Mouse (Mus musculus): ENCODE measurements around the gene Axl. TPM values are rescaled to one million over a fixed set of nuclear protein-coding genes. Genes with fewer than 3 reads are reported as not detected.
"Not testable (repeated sequence)": the region's sequence is repeated elsewhere in the genome, so short reads cannot be mapped to it uniquely, and the experiment has no call there.

Gene Axl
- polyA plus RNA-seq, 1 experiment from 2014 or later, result 18.1 TPM

GRCm38 (mm10) chr7:25792966-25793365, 4.5 kb upstream of the Axl start:
- not testable (repeated sequence) for H3K9ac ChIP-seq; H3K4me3 ChIP-seq (replicated peaks); H3K36me3 ChIP-seq (replicated peaks); H3K27me3 ChIP-seq; H3K9me3 ChIP-seq (replicated peaks); ATAC-seq (ENCODE audit: insufficient read depth); H3K27ac ChIP-seq (replicated peaks); H3K4me2 ChIP-seq
- peaks cover 12% of the 10 kb centered on the region; the same call in 1 of the 2 replicates for H3K4me1 ChIP-seq (replicated peaks)
- WGBS (ENCODE audit: insufficient replicate concordance), result 63% methylated on average over 9 of the region's 9 CpGs

DNA sequence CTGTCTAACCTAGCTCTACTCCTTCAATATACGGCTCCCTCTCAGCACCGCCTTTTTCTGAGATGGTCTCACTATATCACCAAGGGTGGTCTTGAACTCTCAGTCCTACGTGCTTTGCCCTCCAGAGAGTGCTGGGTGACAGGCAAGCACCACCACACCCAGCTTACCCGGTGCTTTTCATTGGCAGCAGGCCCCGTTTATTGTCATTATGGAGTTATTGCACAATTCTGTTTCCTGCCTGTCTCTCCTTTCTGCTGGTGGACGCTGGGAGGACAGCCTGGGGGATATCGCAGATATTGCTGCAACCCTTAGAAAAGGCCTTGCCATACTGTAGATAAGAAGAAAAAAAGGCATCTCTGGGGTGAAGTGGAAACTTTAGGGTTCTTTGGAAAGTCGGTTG, 2.1 kb upstream of the Axl start:
- Histone ChIP-seq H3K4me2 (no peak overlapping the region), H3K27me3 (peaks cover 21% of the 10 kb centered on the region; the same call in 1 of the 2 replicates), H3K4me1 (replicated peaks) (peaks cover 12% of the 10 kb centered on the region; the same call in 1 of the 2 replicates), H3K4me3 (replicated peaks) (no peak overlapping the region), H3K27ac (replicated peaks) (no peak overlapping the region), H3K9me3 (replicated peaks) (no peaks in the 10 kb centered on the region), H3K9ac (no peak overlapping the region), H3K36me3 (replicated peaks) (no peaks in the 10 kb centered on the region)
- 32% methylated on average over 8 of the region's 8 CpGs for WGBS (ENCODE audit: insufficient replicate concordance)
- no peak for ATAC-seq (ENCODE audit: insufficient read depth)

- H3K4me1 ChIP-seq (replicated peaks), result peaks cover 10% of the 10 kb centered on the region; the same call in 1 of the 2 replicates
- H3K4me3 ChIP-seq (replicated peaks), result no peak overlapping the region
- H3K9me3 ChIP-seq (replicated peaks), result no peaks in the 10 kb centered on the region
- H3K4me2 ChIP-seq, result no peak overlapping the region
- no peak overlapping the region for H3K27ac ChIP-seq (replicated peaks)
- ATAC-seq (ENCODE audit: insufficient read depth), result no peak
- H3K27me3 ChIP-seq, result peaks cover 21% of the 10 kb centered on the region; the same call in 1 of the 2 replicates
- no peaks in the 10 kb centered on the region for H3K36me3 ChIP-seq (replicated peaks)
- H3K9ac ChIP-seq, result no peak overlapping the region
- WGBS (ENCODE audit: insufficient replicate concordance), result 45% methylated on average over 3 of the region's 3 CpGs
Measured at GRCm38 (mm10) chr7:25789129-25789440, 580 bp upstream of the Axl start.

DNA sequence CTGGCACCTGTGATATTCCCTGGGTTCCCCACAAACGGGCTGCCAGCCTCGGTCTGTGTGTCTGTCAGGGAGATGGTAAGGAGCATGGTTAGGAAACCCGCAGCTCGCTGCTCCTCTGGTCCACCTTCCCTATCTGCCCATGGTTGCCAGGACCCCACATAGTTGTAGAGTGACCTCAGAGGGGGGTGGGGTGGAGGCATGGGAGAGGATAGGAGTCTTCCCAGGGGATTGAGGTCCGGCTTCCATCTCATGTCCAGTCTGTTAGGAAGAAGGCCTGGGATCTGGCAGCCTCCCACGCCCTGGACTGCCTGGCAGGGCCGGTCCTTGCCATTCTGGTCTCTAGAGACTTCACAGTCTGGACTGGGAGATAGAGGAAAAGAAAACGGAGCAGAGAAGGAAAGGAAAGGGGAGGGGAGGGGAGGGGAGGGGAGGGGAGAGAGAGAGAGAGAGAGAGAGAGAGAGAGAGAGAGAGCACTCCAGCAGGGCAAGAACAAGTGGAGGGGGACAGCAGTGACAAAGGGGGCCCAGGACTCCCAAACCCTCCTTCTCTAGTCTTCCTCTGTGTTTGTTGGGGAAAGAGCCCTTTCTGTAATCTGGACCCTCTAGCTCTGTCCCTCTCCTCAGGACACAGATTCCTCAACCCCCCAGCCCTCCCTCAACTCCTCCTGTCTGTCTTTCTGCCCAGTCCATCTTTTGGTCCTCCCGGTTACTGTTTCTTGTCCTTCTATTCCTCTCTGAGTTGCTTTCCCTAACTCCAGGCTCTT, 867 bp downstream of the Axl start:
- no peak overlapping the region for H3K9ac ChIP-seq
- H3K4me2 ChIP-seq, result 0 out of 2 replicates have a peak overlapping the region, but pooled peaks have one; percentile 39
- H3K4me3 ChIP-seq (replicated peaks), result peak overlapping the region; percentile 40; the same call in 1 of the 2 replicates
- peaks cover 10% of the 10 kb centered on the region; the same call in 1 of the 2 replicates for H3K4me1 ChIP-seq (replicated peaks)
- peaks cover 21% of the 10 kb centered on the region; the same call in 1 of the 2 replicates for H3K27me3 ChIP-seq
- no peaks in the 10 kb centered on the region for H3K9me3 ChIP-seq (replicated peaks)
- no peak for ATAC-seq (ENCODE audit: insufficient read depth)
- H3K36me3 ChIP-seq (replicated peaks), result no peaks in the 10 kb centered on the region
- H3K27ac ChIP-seq (replicated peaks), result no peak overlapping the region
- 36% methylated on average over 9 of the region's 9 CpGs for WGBS (ENCODE audit: insufficient replicate concordance)

DNA sequence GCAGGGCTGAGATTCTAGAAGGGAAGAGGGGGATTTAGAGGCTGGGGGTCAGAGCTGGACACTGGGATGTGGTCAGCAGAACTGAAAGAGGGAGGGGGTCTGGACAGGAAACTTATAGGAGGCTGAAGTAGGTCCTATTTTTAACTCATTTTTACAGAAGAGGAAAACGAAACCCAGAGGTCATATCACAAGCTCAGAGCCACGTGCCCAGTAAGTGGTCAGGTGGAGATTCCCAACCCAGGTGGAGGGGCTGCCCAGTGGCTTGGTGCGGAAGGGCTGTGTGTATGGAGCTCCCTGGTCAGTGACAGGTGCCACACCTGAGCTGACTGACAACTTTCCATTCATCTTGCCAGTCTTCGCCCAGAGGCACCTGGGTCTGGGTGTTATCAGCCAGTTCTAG, 1.5 kb downstream of the Axl start:
- Histone ChIP-seq H3K4me2 (no peak overlapping the region), H3K27me3 (peaks cover 21% of the 10 kb centered on the region; the same call in 1 of the 2 replicates), H3K4me1 (replicated peaks) (peaks cover 15% of the 10 kb centered on the region), H3K9ac (no peak overlapping the region), H3K4me3 (replicated peaks) (no peak overlapping the region), H3K27ac (replicated peaks) (no peak overlapping the region), H3K36me3 (replicated peaks) (no peaks in the 10 kb centered on the region), H3K9me3 (replicated peaks) (no peaks in the 10 kb centered on the region)
- WGBS (ENCODE audit: insufficient replicate concordance), result 33% methylated on average over 4 of the region's 4 CpGs
- ATAC-seq (ENCODE audit: insufficient read depth), result no peak

DNA sequence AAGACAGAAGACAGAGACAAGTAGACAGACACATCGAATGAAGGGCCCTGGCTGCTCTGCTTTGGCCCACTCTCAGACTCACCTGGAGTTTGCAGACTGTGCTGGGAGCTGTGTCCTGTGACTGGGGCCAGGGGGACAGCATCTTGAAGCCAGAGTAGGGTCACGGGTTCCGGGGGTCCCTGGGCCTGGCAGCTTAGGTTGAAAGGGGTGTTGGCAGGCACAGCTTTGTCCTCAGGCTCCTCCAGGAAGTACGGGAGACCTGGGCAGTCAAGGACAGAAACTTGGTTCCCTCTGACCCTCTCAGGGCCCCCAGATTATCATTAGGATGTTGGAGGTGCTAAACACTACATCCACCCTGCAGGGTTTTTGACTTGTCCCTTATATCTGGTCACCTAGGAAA, 2.8 kb downstream of the Axl start:
- H3K27me3 ChIP-seq, result peaks cover 21% of the 10 kb centered on the region; the same call in 1 of the 2 replicates
- WGBS (ENCODE audit: insufficient replicate concordance), result 56% methylated on average over 4 of the region's 4 CpGs
- H3K4me2 ChIP-seq, result no peak overlapping the region
- no peaks in the 10 kb centered on the region for H3K36me3 ChIP-seq (replicated peaks)
- no peak for ATAC-seq (ENCODE audit: insufficient read depth)
- H3K9ac ChIP-seq, result no peak overlapping the region
- no peak overlapping the region for H3K4me3 ChIP-seq (replicated peaks)
- H3K9me3 ChIP-seq (replicated peaks), result no peaks in the 10 kb centered on the region
- no peak overlapping the region for H3K27ac ChIP-seq (replicated peaks)
- H3K4me1 ChIP-seq (replicated peaks), result peaks cover 27% of the 10 kb centered on the region

DNA sequence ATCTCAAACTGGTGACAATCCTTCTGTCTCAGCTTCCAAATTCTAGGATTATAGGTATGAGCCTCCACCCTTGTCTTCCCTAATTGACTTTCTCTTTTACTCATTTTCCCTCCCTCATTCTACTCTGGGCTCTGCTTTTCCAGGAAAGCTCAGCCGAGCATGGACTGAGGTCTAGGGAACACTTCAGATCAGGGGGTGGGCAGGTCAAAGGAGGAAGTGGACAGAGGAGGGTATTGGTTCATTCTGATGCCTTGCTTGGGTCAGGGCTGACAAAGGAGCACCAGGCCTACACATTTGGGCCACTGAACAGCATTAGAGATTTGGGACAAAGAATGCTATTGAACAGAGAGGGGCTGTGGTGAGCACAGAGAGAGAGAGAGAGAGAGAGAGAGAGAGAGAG, 3.7 kb downstream of the Axl start:
- WGBS (ENCODE audit: insufficient replicate concordance), result 31% methylated on average over 1 of the region's 1 CpGs
- peaks cover 20% of the 10 kb centered on the region for H3K4me1 ChIP-seq (replicated peaks)
- ATAC-seq (ENCODE audit: insufficient read depth), result no peak

DNA sequence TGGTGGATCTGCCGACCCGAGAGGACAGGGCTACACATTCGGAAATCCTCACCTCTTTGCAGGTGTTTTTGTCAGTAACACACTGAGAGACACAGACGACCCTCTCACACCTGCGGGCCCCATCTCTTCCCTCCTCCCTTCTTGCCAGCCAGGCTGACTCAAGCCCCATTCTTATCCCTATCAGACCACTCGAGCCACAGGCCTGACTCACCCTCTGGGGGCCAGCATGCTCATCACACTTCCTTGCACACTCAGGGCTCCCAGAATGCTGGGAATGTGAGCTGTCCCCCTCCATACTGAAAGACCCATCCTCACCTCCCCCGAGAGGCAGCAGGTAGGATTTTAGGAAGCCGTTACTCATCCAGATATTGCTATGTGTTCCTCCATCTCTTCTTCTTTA, 4.8 kb downstream of the Axl start:
- Histone ChIP-seq H3K36me3 (replicated peaks) (no peaks in the 10 kb centered on the region), H3K4me1 (replicated peaks) (peaks cover 25% of the 10 kb centered on the region), H3K4me3 (replicated peaks) (no peak overlapping the region), H3K4me2 (no peak overlapping the region), H3K27ac (replicated peaks) (no peak overlapping the region), H3K9ac (no peak overlapping the region), H3K27me3 (peaks cover 20% of the 10 kb centered on the region; the same call in 1 of the 2 replicates), H3K9me3 (replicated peaks) (no peaks in the 10 kb centered on the region)
- WGBS (ENCODE audit: insufficient replicate concordance), result 49% methylated on average over 8 of the region's 8 CpGs
- no peak for ATAC-seq (ENCODE audit: insufficient read depth)

More for the DNA sequence above, 3.7 kb downstream of the Axl start:
- H3K36me3 ChIP-seq (replicated peaks), result no peaks in the 10 kb centered on the region
- H3K9ac ChIP-seq, result no peak overlapping the region
- H3K4me2 ChIP-seq, result no peak overlapping the region
- H3K27me3 ChIP-seq, result peaks cover 21% of the 10 kb centered on the region; the same call in 1 of the 2 replicates
- no peak overlapping the region for H3K4me3 ChIP-seq (replicated peaks)
- no peak overlapping the region for H3K27ac ChIP-seq (replicated peaks)
- H3K9me3 ChIP-seq (replicated peaks), result no peaks in the 10 kb centered on the region

DNA sequence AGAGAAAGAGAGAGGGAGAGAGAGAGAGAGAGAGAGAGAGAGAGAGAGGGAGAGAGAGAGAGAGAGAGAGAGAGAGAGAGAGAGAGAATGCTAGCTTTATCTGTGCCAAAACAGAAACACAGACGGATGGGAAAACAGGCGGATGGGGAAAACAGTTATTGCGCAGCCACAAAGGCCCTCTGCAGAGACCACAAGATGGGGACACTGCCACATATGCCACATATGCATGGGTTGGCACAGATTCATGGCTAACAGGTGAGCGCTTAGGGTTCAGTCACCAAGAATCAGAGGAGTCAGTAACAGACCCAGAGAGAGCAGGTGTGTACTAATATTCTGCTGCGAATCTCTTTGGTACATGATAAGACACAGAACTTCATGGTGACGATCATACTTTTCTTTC, 5.8 kb downstream of the Axl start:
- H3K27ac ChIP-seq (replicated peaks), result no peak overlapping the region
- H3K9ac ChIP-seq, result no peak overlapping the region
- H3K4me3 ChIP-seq (replicated peaks), result no peak overlapping the region
- peaks cover 21% of the 10 kb centered on the region for H3K4me1 ChIP-seq (replicated peaks)
- WGBS (ENCODE audit: insufficient replicate concordance), result 30% methylated on average over 6 of the region's 6 CpGs
- H3K27me3 ChIP-seq, result peaks cover 11% of the 10 kb centered on the region; the same call in 1 of the 2 replicates
- no peaks in the 10 kb centered on the region for H3K9me3 ChIP-seq (replicated peaks)
- no peak for ATAC-seq (ENCODE audit: insufficient read depth)
- no peak overlapping the region for H3K4me2 ChIP-seq
- H3K36me3 ChIP-seq (replicated peaks), result no peaks in the 10 kb centered on the region

GRCm38 (mm10) chr7:25781937-25782610, 6.4 kb downstream of the Axl start:
- Histone ChIP-seq H3K9me3 (replicated peaks) (no peaks in the 10 kb centered on the region), H3K27ac (replicated peaks) (no peak overlapping the region), H3K36me3 (replicated peaks) (no peaks in the 10 kb centered on the region), H3K4me3 (replicated peaks) (0 out of 2 replicates have a peak overlapping the region, but pooled peaks have one; percentile 32), H3K27me3 (0 out of 2 replicates have a peak, but pooled peaks cover 5% of the 10 kb centered on the region), H3K4me1 (replicated peaks) (peaks cover 21% of the 10 kb centered on the region), H3K4me2 (peak overlapping the region; percentile 65), H3K9ac (no peak overlapping the region)
- peak; percentile 22; the same call in 1 of the 2 replicates for ATAC-seq (ENCODE audit: insufficient read depth)
- 31% methylated on average over 11 of the region's 11 CpGs for WGBS (ENCODE audit: insufficient replicate concordance)

DNA sequence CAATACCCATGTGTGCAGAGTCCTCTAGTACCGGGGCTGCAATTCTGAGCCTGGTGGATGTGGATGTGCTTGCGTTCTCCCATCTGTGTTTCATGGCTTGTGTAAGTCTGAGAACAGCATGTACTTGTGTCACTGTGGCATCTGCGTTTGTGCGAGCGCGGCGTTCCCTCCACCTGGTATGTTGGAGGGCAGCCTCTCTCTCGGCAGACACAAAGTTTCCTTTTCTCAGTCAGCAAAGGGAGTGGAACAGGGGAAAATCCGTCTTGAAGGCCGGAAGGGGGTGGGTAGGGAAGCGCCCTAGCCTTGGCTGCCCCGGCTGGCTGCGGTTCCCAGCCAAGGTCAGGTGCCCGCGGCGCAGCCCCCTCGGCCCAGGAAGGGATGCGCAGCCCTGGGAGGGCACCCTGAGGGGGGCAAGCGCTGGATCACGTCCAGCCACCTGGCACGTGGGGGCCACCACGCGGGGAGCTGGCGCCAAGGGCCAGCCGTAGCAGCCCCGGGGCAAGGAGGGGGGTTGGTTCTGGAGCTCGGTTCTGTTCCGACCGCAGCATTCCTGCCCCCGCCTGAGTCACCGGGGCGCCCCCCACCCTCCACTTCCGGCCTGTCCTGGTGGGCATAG, 7.1 kb downstream of the Axl start:
- Histone ChIP-seq H3K36me3 (replicated peaks) (no peaks in the 10 kb centered on the region), H3K27ac (replicated peaks) (no peak overlapping the region), H3K9ac (no peak overlapping the region), H3K4me1 (replicated peaks) (peaks cover 21% of the 10 kb centered on the region), H3K9me3 (replicated peaks) (no peaks in the 10 kb centered on the region), H3K4me2 (peak overlapping the region; percentile 65), H3K4me3 (replicated peaks) (peak overlapping the region; percentile 32), H3K27me3 (no peaks in the 10 kb centered on the region)
- WGBS (ENCODE audit: insufficient replicate concordance), result 7% methylated on average over 33 of the region's 33 CpGs
- no peak for ATAC-seq (ENCODE audit: insufficient read depth)

Measured in liver, embryonic 15.5 days (tissue).